Mouse (Mus musculus): ENCODE measurements around the gene Krtap13. TPM values are rescaled to one million over a fixed set of nuclear protein-coding genes. Genes with fewer than 3 reads are reported as not detected.
"Not testable (repeated sequence)": the region's sequence is repeated elsewhere in the genome, so short reads cannot be mapped to it uniquely, and the experiment has no call there.

Gene Krtap13
- total RNA-seq (2021) (not detected), polyA plus RNA-seq (2012; rRNA removed) (not detected in 2 replicates)
- long read RNA-seq = 0 reads

DNA sequence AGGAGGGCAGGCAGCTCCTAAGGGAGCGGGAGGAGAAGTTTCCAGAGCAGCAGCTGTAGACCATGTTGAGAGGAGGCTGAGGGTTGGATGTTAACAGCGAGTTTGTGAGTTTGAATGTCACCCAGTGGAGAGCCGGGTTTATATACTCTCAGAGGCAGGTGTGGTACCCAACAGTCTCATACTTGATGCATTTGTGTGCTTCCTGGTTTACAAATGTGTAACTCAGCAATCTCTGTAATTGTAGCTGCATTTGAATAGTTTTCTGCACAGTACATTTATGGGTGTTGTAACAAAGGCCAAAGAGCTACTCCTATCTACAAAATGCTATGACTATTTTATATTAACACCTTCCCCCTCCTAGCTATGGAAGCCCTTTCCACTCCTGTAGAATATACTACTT is at the start of gene Krtap13:
TSS of gene Krtap13 (minus strand) at position 101 of the 400 bp plus-strand sequence.
- not testable (repeated sequence) for DNase-seq

DNA sequence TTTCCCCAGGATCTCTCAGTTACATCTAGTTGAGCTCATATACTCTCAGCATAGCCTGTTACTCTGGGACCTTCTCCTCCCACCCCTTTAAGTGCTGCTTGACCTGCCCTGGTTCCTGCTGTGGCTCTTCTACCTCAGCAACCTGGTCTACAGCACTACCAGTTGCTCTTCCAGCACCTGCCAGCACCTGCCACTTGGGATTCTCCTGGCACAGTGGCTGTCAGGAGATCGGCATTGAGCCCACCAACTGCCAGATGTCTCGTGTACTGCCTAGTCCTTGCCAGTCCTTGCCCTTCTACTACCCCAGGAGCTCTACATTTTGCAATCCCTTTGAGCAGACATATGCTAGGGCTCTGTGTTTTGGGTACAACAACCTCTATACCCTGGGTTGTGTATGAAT is 35.4 kb upstream of the Krtap13 start:
- no peak for DNase-seq

DNA sequence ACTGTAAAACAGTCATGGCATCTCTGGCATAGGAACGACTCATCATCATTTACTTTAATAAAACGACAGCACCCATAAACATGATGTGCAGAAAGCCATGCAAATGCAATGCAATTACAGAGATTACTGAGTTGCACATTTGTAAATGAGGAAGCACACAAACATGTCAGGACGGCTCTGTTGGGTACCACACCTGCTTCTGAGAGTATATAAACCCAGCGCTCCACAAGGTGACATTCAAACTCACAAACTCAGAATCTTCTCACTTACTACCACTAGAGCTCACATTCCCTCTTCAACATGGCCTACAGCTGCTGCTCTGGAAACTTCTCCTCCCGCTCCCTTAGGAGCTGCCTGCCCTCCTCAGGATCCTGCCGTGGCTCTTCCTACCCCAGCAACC is 26.2 kb upstream of the Krtap13 start, which contains the start of gene Gm5965:
TSS of gene Gm5965 (plus strand) at position 301 of the 400 bp plus-strand sequence.
- no peak for DNase-seq

DNA sequence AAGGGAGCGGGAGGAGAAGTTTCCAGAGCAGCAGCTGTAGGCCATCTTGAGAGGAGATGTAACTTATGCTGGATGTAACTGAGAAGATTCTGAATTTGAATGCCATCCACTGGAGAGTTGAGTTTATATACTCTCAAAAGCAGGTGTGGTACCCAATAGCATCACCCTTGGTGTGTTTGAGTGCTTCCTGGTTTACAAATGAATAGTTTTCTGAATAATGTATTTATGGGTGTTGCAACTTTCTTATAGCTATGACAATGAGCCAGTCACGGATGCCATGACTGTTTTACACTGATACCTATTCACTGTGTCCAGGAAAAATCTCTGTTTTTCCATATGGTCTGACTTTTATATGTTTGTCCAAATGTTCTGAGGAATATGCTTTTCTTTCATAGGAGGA is 22.7 kb upstream of the Krtap13 start, which contains the start of gene 2310057N15Rik:
TSS of gene 2310057N15Rik (minus strand) at position 101 of the 400 bp plus-strand sequence.
- DNase-seq = no peak

DNA sequence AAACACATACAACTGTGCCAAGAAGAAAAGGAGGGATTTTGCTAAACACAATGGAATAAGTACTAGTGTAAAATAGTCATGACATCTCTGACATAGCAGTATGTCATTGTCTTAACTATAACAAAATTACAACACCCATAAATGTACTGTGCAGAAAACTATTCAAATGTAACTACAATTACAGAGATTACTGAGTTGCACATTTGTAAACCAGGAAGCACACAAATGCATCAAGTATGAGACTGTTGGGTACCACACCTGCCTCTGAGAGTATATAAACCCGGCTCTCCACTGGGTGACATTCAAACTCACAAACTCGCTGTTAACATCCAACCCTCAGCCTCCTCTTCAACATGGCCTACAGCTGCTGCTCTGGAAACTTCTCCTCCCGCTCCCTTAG is 7.1 kb upstream of the Krtap13 start, which contains the start of gene 2310034C09Rik:
TSS of gene 2310034C09Rik (plus strand) at position 301 of the 400 bp plus-strand sequence.
- not testable (repeated sequence) for DNase-seq

DNA sequence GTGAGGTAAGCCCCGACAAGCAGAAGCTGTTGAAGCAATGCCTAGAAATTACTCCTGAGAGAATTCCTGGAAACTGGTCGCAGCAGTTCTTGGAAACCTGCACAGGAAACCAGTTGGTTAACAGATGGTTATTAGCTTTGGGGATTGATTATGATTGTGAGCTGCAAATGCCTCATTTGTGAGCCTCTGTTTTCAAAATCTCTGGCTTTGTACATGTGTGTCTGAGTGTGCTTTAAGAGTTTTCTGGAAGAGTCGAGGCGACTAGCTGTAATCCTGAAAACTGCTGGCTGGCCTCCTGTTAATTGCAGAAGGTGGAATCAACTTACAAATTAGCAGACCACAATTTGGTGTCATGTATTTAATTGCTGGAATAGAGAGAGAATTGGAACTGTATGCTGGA is 3.5 kb downstream of the Krtap13 start:
- DNase-seq = no peak

DNA sequence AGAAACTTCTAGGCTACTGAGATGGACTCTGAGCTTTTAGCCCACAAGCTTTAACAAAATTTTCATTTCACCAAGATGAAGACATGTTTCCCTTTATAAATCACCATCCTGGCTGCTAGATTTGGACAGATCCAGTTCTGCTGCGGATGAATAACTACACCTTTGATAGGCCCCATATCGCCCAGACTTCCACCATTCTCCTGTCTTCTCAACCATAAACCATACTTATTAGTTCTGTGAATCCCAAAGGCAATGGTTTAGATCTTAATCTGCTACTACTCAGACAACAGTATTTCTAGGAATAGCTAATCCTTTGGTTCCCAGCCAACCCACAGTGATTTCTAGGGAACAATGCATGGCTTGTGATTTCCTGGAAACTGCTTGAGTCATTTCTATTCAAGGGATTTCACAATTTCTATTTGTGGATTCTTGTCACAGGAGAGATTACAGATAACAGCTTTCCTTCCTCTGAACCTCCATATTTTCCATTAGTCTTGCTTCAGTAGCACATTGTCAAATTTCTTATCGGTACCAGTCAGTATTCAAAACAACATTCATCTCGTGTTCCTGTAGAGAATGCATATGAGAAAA is 6.6 kb downstream of the Krtap13 start:
- DNase-seq = peak; percentile 3

DNA sequence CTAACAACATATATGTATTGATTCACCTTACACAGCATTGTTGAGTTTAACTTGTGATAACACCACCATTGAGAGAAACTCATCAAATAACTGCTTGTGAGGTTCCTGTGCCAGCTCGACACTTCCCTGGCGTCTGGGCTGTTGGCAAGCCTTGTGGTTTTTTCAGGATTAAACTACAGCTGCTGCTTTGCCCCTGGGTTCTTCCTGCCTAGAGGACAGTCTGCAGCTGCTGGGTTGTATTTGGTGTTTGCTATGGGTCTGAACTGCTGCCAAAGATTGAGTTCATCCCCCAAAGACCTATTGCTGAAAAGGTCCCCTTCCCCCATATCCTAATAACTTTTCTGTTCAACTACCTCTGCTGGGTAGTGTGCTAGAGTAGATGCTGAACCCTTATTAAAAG is 16.0 kb downstream of the Krtap13 start:
- no peak for DNase-seq

DNA sequence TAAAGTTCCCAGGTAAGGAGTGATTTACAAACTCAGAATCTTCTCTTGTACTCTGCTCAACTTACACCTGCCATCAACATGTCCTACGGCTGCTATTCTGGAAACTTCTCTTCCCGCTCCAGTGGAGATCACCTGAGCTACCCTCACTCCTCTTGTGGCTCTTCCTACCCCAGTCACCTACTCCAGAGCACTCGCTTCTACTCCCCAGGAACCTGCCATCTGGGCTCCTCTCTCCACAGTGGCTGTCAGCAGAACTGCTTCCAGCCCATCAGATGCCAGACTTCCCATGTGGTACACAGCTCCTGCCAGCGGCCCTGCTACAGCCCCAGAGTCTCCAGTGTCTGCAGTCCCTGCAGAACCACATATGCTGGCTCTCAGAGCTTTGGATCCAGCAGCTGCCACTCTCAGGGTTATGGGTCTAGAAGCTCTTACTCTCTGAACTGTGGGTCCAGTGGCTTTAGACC is 22.6 kb downstream of the Krtap13 start, which contains the start of gene Krtap13-1:
TSS of gene Krtap13-1 (plus strand) at position 51 of the 464 bp plus-strand sequence.
- no peak for DNase-seq

DNA sequence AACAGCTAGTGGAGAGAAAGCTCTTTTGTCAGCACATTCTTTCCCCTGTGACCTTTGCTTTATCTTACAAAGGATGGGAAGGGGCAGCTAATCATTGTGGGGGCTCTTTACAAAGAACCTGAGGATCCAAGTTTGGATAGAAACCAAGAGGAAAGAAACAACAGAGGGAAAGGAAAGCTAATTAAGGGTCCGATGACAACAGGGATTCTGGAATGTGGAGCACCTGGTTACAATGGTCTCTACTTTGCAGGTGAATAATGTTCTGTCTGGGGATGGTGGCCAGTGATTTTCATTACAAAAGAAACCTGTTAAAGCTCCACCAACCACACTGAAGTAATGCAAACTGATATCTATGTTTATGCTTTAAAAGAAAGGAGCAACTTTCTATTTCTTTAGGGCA is 31.4 kb downstream of the Krtap13 start:
- DNase-seq = no peak

DNA sequence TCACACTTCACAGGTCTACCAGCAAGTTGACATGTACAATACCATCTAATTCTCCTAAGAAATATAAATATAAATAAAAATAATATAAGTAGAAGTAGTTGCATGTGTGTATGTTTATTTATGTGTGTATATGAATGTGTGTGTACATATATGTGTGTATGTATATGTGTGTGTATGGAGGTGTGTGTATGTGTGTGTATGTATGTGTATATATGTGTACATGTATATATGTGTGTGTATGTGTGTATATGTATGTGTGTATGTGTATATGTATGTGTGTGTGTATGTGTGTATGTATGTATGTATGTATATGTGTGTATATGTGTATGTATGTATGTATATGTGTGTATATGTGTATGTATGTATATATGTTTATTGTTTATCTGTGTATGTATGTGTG is 34.9 kb downstream of the Krtap13 start:
- no peak for DNase-seq

DNA sequence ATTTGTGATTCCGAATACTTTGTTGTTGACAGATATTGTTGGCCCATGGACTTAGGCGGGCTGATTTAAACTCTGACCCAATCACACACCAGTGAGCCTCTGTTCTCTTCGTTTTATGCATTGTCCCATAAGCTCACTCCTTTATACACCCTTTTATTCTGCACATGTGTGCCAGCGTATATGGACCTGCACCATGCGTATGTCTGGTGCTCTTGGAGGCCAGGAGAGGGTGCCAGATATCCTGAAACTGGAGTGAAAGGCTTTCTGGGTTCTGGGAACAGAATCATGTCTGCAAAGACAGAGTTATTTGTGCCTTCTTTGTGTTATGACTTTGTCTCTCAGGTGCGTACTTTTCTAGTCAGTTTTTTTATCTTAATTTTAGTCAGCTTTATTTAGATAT is 40.2 kb downstream of the Krtap13 start:
- DNase-seq = no peak

DNA sequence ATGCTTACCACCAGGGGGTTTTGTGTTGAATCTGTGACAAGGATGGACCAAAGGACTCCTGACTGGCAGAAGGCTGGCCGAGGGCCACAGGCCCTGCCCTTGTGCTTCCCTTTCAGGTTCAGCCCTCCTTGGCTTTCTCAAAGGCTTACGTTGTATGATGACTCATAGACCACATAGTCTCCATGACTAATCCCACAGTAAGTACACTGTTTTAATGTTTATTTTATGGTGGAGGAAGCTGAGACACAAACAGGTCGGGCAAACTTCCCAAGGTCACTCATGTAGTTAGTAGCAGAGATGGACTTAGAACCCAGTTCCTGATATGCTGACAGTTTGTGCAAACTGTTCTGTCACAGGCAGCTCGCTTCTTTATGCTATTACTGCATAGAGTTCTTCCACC is 40.7 kb downstream of the Krtap13 start:
- DNase-seq = peak; percentile 21

DNA sequence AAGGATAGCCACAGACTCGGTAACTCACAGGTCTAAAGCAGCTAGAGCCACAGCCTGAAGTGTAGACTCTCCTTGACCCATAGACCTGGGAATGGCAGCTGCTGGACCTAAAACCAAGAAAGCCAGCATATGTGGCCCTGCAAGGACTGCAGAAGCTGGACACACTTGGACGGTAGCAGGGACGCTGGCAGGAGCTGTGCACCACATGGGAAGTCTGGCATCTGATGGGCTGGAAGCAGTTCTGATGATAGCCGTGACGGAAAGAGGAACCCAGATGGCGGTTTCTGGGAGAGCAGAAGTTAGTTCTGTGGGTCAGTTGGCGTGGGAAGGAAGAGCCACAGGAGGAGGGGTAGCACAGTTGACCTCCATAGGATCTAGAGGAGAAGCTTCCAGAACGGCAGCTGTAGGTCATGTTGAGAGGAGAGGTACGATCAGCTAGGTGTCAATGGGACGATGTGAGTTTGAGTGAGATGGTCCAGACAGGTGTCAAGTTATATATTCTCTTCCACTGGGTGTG is 43.9 kb downstream of the Krtap13 start, which contains the start of gene 2310061N02Rik:
TSS of gene 2310061N02Rik (minus strand) at position 467 of the 517 bp plus-strand sequence.
- no peak for DNase-seq

DNA sequence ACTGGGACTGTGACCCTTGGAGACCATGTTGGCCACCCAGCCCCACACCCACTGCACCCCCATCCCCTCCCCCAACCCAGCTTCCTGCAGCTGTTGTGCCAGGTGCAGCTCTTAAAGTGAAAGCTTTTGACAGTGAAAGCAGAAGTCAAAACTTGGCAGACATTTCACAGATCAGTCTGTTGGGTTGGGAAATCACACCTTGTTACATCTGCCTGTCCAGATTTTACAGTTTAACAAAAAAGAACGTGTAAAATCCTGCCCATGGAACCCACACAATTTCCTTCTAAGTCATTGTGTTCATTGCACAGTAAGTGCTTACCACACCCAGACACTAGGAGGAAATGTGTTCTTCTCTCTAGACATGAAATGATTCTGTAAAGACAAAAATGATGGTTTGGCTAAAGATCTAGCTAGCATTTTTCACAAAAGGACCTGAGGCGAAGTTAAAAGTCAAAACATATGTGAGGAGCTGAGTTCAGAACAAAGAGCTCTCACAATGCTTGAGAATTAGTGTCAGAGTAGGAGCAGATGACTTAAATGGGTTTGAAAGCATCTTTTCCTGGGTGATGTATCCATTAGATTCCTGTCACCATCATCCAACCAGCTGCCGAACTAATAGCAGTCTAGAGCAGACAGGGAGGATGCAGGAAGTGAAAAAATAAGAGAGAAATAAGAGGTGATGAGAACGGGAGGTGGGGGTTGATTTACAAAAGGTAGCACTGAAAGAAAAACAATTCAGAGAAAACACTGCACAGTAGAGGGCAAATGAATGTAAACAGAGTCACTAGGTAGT is 50.2 kb downstream of the Krtap13 start:
- DNase-seq = no peak

Other genes with a start within 250 kb of the Krtap13 start
- not detected for gene Cldn17, start 244.7 kb downstream of the Krtap13 start, total RNA-seq (2021)
- gene Cldn17, start 244.7 kb downstream of the Krtap13 start, polyA plus RNA-seq (2012; rRNA removed) = not detected in 2 replicates
- gene Cldn8, start 188.5 kb downstream of the Krtap13 start, total RNA-seq (2021) = not detected
- not detected in 2 replicates for gene Cldn8, start 188.5 kb downstream of the Krtap13 start, polyA plus RNA-seq (2012; rRNA removed)
- not detected for gene Krtap24-1, start 139.4 kb downstream of the Krtap13 start, total RNA-seq (2021)
- not detected in 2 replicates for gene Krtap24-1, start 139.4 kb downstream of the Krtap13 start, polyA plus RNA-seq (2012; rRNA removed)
- not detected for gene 2310079G19Rik, start 124.0 kb downstream of the Krtap13 start, total RNA-seq (2021)
- gene 2310079G19Rik, start 124.0 kb downstream of the Krtap13 start, polyA plus RNA-seq (2012; rRNA removed) = not detected in 2 replicates
- gene Krtap26-1, start 103.8 kb downstream of the Krtap13 start, total RNA-seq (2021) = not detected
- gene Krtap26-1, start 103.8 kb downstream of the Krtap13 start, polyA plus RNA-seq (2012; rRNA removed) = not detected in 2 replicates
- not detected for gene Krtap27-1, start 80.0 kb downstream of the Krtap13 start, total RNA-seq (2021)
- gene Krtap27-1, start 80.0 kb downstream of the Krtap13 start, polyA plus RNA-seq (2012; rRNA removed) = not detected in 2 replicates
- gene 2310061N02Rik, start 43.7 kb downstream of the Krtap13 start, total RNA-seq (2021) = not detected
- gene 2310061N02Rik, start 43.7 kb downstream of the Krtap13 start, polyA plus RNA-seq (2012; rRNA removed) = not detected in 2 replicates
- not detected for gene Krtap13-1, start 22.8 kb downstream of the Krtap13 start, total RNA-seq (2021)
- not detected in 2 replicates for gene Krtap13-1, start 22.8 kb downstream of the Krtap13 start, polyA plus RNA-seq (2012; rRNA removed)
- gene 2310034C09Rik, start 7.2 kb upstream of the Krtap13 start, total RNA-seq (2021) = not detected
- gene 2310034C09Rik, start 7.2 kb upstream of the Krtap13 start, polyA plus RNA-seq (2012; rRNA removed) = not detected in 2 replicates
- gene 2310057N15Rik, start 22.6 kb upstream of the Krtap13 start, total RNA-seq (2021) = not detected
- not detected in 2 replicates for gene 2310057N15Rik, start 22.6 kb upstream of the Krtap13 start, polyA plus RNA-seq (2012; rRNA removed)
- not detected for gene Gm5965, start 26.3 kb upstream of the Krtap13 start, total RNA-seq (2021)
- gene Gm5965, start 26.3 kb upstream of the Krtap13 start, polyA plus RNA-seq (2012; rRNA removed) = not detected in 2 replicates
- not detected for gene Gm20741, start 60.6 kb upstream of the Krtap13 start, total RNA-seq (2021)
- gene Gm20741, start 60.6 kb upstream of the Krtap13 start, polyA plus RNA-seq (2012; rRNA removed) = not detected in 2 replicates
- gene Krtap15, start 68.6 kb upstream of the Krtap13 start, total RNA-seq (2021) = not detected
- gene Krtap15, start 68.6 kb upstream of the Krtap13 start, polyA plus RNA-seq (2012; rRNA removed) = not detected in 2 replicates
- gene Krtap14, start 74.5 kb upstream of the Krtap13 start, total RNA-seq (2021) = not detected
- gene Krtap14, start 74.5 kb upstream of the Krtap13 start, polyA plus RNA-seq (2012; rRNA removed) = not detected in 2 replicates
- not detected for gene Krtap19-1, start 117.8 kb upstream of the Krtap13 start, total RNA-seq (2021)
- not detected in 2 replicates for gene Krtap19-1, start 117.8 kb upstream of the Krtap13 start, polyA plus RNA-seq (2012; rRNA removed)
- gene Krtap19-2, start 122.6 kb upstream of the Krtap13 start, total RNA-seq (2021) = not detected
- not detected in 2 replicates for gene Krtap19-2, start 122.6 kb upstream of the Krtap13 start, polyA plus RNA-seq (2012; rRNA removed)
- not detected for gene Krtap19-3, start 126.4 kb upstream of the Krtap13 start, total RNA-seq (2021)
- not detected in 2 replicates for gene Krtap19-3, start 126.4 kb upstream of the Krtap13 start, polyA plus RNA-seq (2012; rRNA removed)
- not detected for gene Krtap19-4, start 133.5 kb upstream of the Krtap13 start, total RNA-seq (2021)
- not detected in 2 replicates for gene Krtap19-4, start 133.5 kb upstream of the Krtap13 start, polyA plus RNA-seq (2012; rRNA removed)
- not detected for gene Krtap19-5, start 144.8 kb upstream of the Krtap13 start, total RNA-seq (2021)
- gene Krtap19-5, start 144.8 kb upstream of the Krtap13 start, polyA plus RNA-seq (2012; rRNA removed) = not detected in 2 replicates
- not detected for gene Krtap19-9b, start 180.6 kb upstream of the Krtap13 start, total RNA-seq (2021)
- gene Krtap19-9b, start 180.6 kb upstream of the Krtap13 start, polyA plus RNA-seq (2012; rRNA removed) = not detected in 2 replicates
- not detected for gene Krtap16-3, start 211.2 kb upstream of the Krtap13 start, total RNA-seq (2021)
- not detected in 2 replicates for gene Krtap16-3, start 211.2 kb upstream of the Krtap13 start, polyA plus RNA-seq (2012; rRNA removed)